ENCODE assay signal across 16 mouse cellular contexts in the genomic region with DNA sequence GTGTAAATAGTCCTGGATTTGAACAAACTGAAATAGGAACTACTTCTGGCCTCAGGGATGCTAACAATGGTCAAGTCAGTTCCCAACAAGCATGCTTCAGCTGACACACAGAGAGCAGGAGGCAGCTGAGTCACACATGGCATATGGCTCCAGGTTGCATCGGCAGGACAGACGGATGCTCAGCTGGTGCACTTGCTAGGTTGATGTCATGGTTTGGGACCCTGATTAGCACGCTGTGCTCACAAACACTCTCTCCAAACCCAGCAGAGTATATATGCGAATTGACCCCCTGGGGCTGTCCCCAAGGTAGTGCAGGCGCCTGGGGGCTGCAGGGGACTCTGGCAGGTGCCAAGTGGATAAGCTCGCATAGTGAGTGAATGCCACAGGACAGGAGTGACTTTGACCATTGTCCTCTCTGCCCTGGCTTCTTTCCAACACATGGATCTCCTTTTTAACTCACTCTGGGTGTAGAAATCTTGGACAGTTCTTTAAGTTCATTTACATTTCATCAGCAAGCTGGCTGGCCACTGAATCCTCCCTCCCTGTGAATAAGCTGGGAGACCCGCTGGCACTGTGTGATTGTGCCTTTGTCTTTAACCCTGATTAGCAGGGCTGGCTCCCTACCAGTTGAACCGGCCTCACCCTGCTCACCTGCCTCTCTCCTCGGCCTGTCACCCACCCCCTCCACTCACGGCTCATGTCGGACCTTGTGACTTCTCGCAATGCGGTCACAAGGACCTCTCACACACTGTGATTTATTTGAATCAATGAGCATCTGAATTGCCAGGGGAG. TPM values are rescaled to one million over a fixed set of nuclear protein-coding genes. Genes with fewer than 3 reads are reported as not detected.
A peak's percentile ranks its signal among the peaks of the same experiment; 100 is the strongest.
DNase-seq lines count a peak whose midpoint lies in the region; ATAC-seq lines count a peak whose summit lies in the region.
"Had no signal": no experiment of that assay in that cellular context is flagged by ENCODE, and none has a peak within 500 bp of the region (broad histone marks: within the 10 kb centered on the region; RNA-seq: fewer than 3 reads in every experiment).

No protein-coding gene starts in this region.

- H3K9ac ChIP-seq in neural tube, embryonic 11.5 days (ENCODE audit: low read length), result 0 out of 2 replicates have a peak overlapping the region, but pooled peaks have one; percentile 10
- H3K9ac ChIP-seq in forebrain, embryonic 13.5 days, result peak overlapping the region; percentile 48
- no peak overlapping the region for H3K9ac ChIP-seq in neural tube, embryonic 15.5 days (replicated peaks)
- H3K9ac ChIP-seq: liver, embryonic 13.5 days had no signal

- H3K36me3 ChIP-seq in neural tube, embryonic 11.5 days (ENCODE audit: control insufficient read depth, insufficient read depth, low read length), result no peaks in the 10 kb centered on the region
- H3K36me3 ChIP-seq in forebrain, embryonic 13.5 days (ENCODE audit: poor library complexity, severe bottlenecking), result no peaks in the 10 kb centered on the region
- H3K36me3 ChIP-seq in neural tube, embryonic 15.5 days, result no peaks in the 10 kb centered on the region
- H3K36me3 ChIP-seq: liver, embryonic 13.5 days had no signal

- no peaks in the 10 kb centered on the region for H3K9me3 ChIP-seq in neural tube, embryonic 11.5 days (ENCODE audit: control insufficient read depth, low read length)
- no peaks in the 10 kb centered on the region for H3K9me3 ChIP-seq in forebrain, embryonic 13.5 days (replicated peaks)
- no peaks in the 10 kb centered on the region for H3K9me3 ChIP-seq in neural tube, embryonic 15.5 days (replicated peaks)
- H3K9me3 ChIP-seq: liver, embryonic 13.5 days had no signal

- H3K4me2 ChIP-seq in neural tube, embryonic 11.5 days (ENCODE audit: low read depth), result no peak overlapping the region
- H3K4me2 ChIP-seq in forebrain, embryonic 13.5 days, result peak overlapping the region; percentile 35
- H3K4me2 ChIP-seq in neural tube, embryonic 15.5 days, result no peak overlapping the region
- H3K4me2 ChIP-seq: liver, embryonic 13.5 days had no signal

- no peak for DNase-seq in neural tube, embryonic 11.5 days (ENCODE audit: low spot score)
- DNase-seq in neural tube, embryonic 10.5 days (ENCODE audit: extremely low spot score, low spot score), result no peak
- peak; percentile 34 to 46 for DNase-seq in layer of hippocampus, adult 8-10 months (ENCODE audit: low spot score in 2 of 2)
- DNase-seq in right cerebral cortex, adult 18-20 months, result no peak
- no peak for DNase-seq in left cerebral cortex, adult 18-20 months (ENCODE audit: low spot score in 2 of 2)
- DNase-seq in spleen, adult 12 weeks (ENCODE audit: low spot score), result no peak
- DNase-seq: adrenal gland, postnatal 14 days; embryo, embryonic 11 days; liver, embryonic 13.5 days had no signal

- no peaks in the 10 kb centered on the region for H3K27me3 ChIP-seq in neural tube, embryonic 11.5 days (ENCODE audit: control insufficient read depth, insufficient read depth, low read length)
- no peaks in the 10 kb centered on the region for H3K27me3 ChIP-seq in forebrain, embryonic 13.5 days
- H3K27me3 ChIP-seq in neural tube, embryonic 15.5 days (replicated peaks), result no peaks in the 10 kb centered on the region

- H3K4me3 ChIP-seq in neural tube, embryonic 11.5 days (ENCODE audit: low read depth, low read length), result no peak overlapping the region
- no peak overlapping the region for H3K4me3 ChIP-seq in forebrain, embryonic 13.5 days
- H3K4me3 ChIP-seq in neural tube, embryonic 15.5 days (replicated peaks), result no peak overlapping the region
- H3K4me3 ChIP-seq: liver, embryonic 13.5 days had no signal

- peaks cover 14% of the 10 kb centered on the region; the same call in 1 of the 2 replicates for H3K4me1 ChIP-seq in neural tube, embryonic 11.5 days (ENCODE audit: control insufficient read depth, insufficient read depth, low read length)
- H3K4me1 ChIP-seq in forebrain, embryonic 13.5 days, result peaks cover 58% of the 10 kb centered on the region
- peaks cover 36% of the 10 kb centered on the region for H3K4me1 ChIP-seq in neural tube, embryonic 15.5 days

- WGBS in neural tube, embryonic 11.5 days, result 19% methylated on average over 13 of the region's 13 CpGs
- 6% methylated on average over 13 of the region's 13 CpGs for whole genome bisulfite sequencing in forebrain, embryonic 13.5 days
- 11% methylated on average over 13 of the region's 13 CpGs for WGBS in neural tube, embryonic 15.5 days

- no peak overlapping the region for H3K27ac ChIP-seq in neural tube, embryonic 11.5 days (ENCODE audit: low read depth, low read length)
- H3K27ac ChIP-seq in forebrain, embryonic 13.5 days, result peak overlapping the region; percentile 83
- H3K27ac ChIP-seq in neural tube, embryonic 15.5 days (replicated peaks), result peak overlapping the region; percentile 58; the same call in 1 of the 2 replicates
- H3K27ac ChIP-seq: liver, embryonic 13.5 days had no signal

- ATAC-seq in neural tube, embryonic 11.5 days (ENCODE audit: insufficient read depth, low FRiP score, low TSS enrichment), result no peak
- peak; percentile 48 for ATAC-seq in forebrain, embryonic 13.5 days
- no peak for ATAC-seq in neural tube, embryonic 15.5 days (ENCODE audit: low FRiP score)
- ATAC-seq: Patski had no signal

RNA-seq across cellular contexts. Expression of a gene that starts 35.9 kb away (rescaled TPM):
- polyA plus RNA-seq in neural tube, embryonic 11.5 days (2014; fragmentation: Nextera tagmentation; extraction: Ambion mirVana), result 0.16 TPM in 1 of 2 replicates, not detected in the other
- polyA plus RNA-seq in forebrain, embryonic 13.5 days (2015; fragmentation: Nextera tagmentation; extraction: Ambion mirVana), result 0.68 and 1.1 TPM in 2 replicates
- not detected for total RNA-seq in layer of hippocampus, adult 8-10 months (2022)
- polyA plus RNA-seq in neural tube, embryonic 15.5 days (2015; fragmentation: Nextera tagmentation; extraction: Ambion mirVana), result 0.57 and 0.79 TPM in 2 replicates
- not detected for total RNA-seq in left cerebral cortex, adult 18-20 months (2021)
- total RNA-seq: adrenal gland, postnatal 14 days; heart, adult 8-10 months; layer of hippocampus, postnatal 36 days; megakaryocyte-erythroid progenitor cell, adult 5-6 weeks had no signal
- polyA plus RNA-seq: intestine, embryonic 14.5 days; liver, embryonic 13.5 days; Patski had no signal

Comparison
In these comparisons a context has a peak if more than half of its experiments do, and no peak if none do; other contexts are left out.
1. DNase-seq: peak in layer of hippocampus, adult 8-10 months (2 of 2); none in neural tube, embryonic 11.5 days (single experiment), neural tube, embryonic 10.5 days (single experiment), right cerebral cortex, adult 18-20 months (single experiment), left cerebral cortex, adult 18-20 months (0 of 2) and spleen, adult 12 weeks (single experiment).